Mouse (Mus musculus): Measurements from ENCODE around the gene Cib4. TPM values are rescaled to one million over a fixed set of nuclear protein-coding genes. Genes with fewer than 3 reads are reported as not detected.

Gene Cib4
- polyA plus RNA-seq, 1 experiment from 2014 or later, result not detected

- no peak for ATAC-seq (ENCODE audit: insufficient read depth, low FRiP score, low read depth)
- 73% methylated on average over 8 of the region's 8 CpGs for WGBS
- no peak overlapping the region for H3K4me2 ChIP-seq
Observed at GRCm38 (mm10) chr5:30496821-30497220, 48.8 kb downstream of the Cib4 start.

GRCm38 (mm10) chr5:30495288-30495687 lies 50.3 kb downstream of the Cib4 start:
- 88% methylated on average over 2 of the region's 2 CpGs for WGBS

More at GRCm38 (mm10) chr5:30496821-30497220, 48.8 kb downstream of the Cib4 start:
- Histone ChIP-seq H3K36me3 (no peaks in the 10 kb centered on the region), H3K9me3 (no peaks in the 10 kb centered on the region), H3K27ac (no peak overlapping the region), H3K27me3 (replicated peaks) (no peaks in the 10 kb centered on the region), H3K4me3 (replicated peaks) (no peak overlapping the region), H3K9ac (no peak overlapping the region), H3K4me1 (no peaks in the 10 kb centered on the region; the same call in 1 of the 2 replicates)

GRCm38 (mm10) chr5:30494606-30495005 lies 51.0 kb downstream of the Cib4 start:
- Histone ChIP-seq H3K27ac (peak overlapping the region; percentile 37; the same call in 1 of the 2 replicates), H3K4me3 (replicated peaks) (no peak overlapping the region), H3K9ac (no peak overlapping the region), H3K4me1 (peaks cover 6% of the 10 kb centered on the region; the same call in 1 of the 2 replicates), H3K36me3 (no peaks in the 10 kb centered on the region), H3K9me3 (no peaks in the 10 kb centered on the region), H3K27me3 (replicated peaks) (no peaks in the 10 kb centered on the region), H3K4me2 (no peak overlapping the region)
- 52% methylated on average over 7 of the region's 7 CpGs for WGBS
- ATAC-seq (ENCODE audit: insufficient read depth, low FRiP score, low read depth), result no peak

More at GRCm38 (mm10) chr5:30495288-30495687, 50.3 kb downstream of the Cib4 start:
- peak; percentile 44 for ATAC-seq (ENCODE audit: insufficient read depth, low FRiP score, low read depth)
- H3K36me3 ChIP-seq, result no peaks in the 10 kb centered on the region
- no peak overlapping the region for H3K4me3 ChIP-seq (replicated peaks)
- H3K4me2 ChIP-seq, result no peak overlapping the region
- peak overlapping the region; percentile 37 for H3K27ac ChIP-seq
- H3K4me1 ChIP-seq, result peaks cover 4% of the 10 kb centered on the region; the same call in 1 of the 2 replicates
- H3K9ac ChIP-seq, result no peak overlapping the region
- no peaks in the 10 kb centered on the region for H3K9me3 ChIP-seq
- H3K27me3 ChIP-seq (replicated peaks), result no peaks in the 10 kb centered on the region

- H3K4me2 ChIP-seq, result no peak overlapping the region
- 61% methylated on average over 7 of the region's 7 CpGs for WGBS
- H3K9ac ChIP-seq, result no peak overlapping the region
- H3K4me1 ChIP-seq, result peaks cover 6% of the 10 kb centered on the region; the same call in 1 of the 2 replicates
- no peaks in the 10 kb centered on the region for H3K27me3 ChIP-seq (replicated peaks)
- no peaks in the 10 kb centered on the region for H3K36me3 ChIP-seq
- H3K4me3 ChIP-seq (replicated peaks), result no peak overlapping the region
- H3K9me3 ChIP-seq, result no peaks in the 10 kb centered on the region
- H3K27ac ChIP-seq, result no peak overlapping the region
- no peak for ATAC-seq (ENCODE audit: insufficient read depth, low FRiP score, low read depth)
Observed at GRCm38 (mm10) chr5:30493723-30494122, 51.9 kb downstream of the Cib4 start.

- peaks cover 6% of the 10 kb centered on the region; the same call in 1 of the 2 replicates for H3K4me1 ChIP-seq
- WGBS, result 37% methylated on average over 5 of the region's 5 CpGs
- H3K27me3 ChIP-seq (replicated peaks), result no peaks in the 10 kb centered on the region
- no peaks in the 10 kb centered on the region for H3K36me3 ChIP-seq
- H3K27ac ChIP-seq, result peak overlapping the region; percentile 17; the same call in 1 of the 2 replicates
- ATAC-seq (ENCODE audit: insufficient read depth, low FRiP score, low read depth), result no peak
- no peaks in the 10 kb centered on the region for H3K9me3 ChIP-seq
- H3K4me2 ChIP-seq, result no peak overlapping the region
- H3K9ac ChIP-seq, result no peak overlapping the region
- no peak overlapping the region for H3K4me3 ChIP-seq (replicated peaks)
Observed at GRCm38 (mm10) chr5:30490845-30491244, 54.8 kb downstream of the Cib4 start.

GRCm38 (mm10) chr5:30490215-30490614 lies 55.4 kb downstream of the Cib4 start:
- H3K9me3 ChIP-seq, result no peaks in the 10 kb centered on the region
- no peak overlapping the region for H3K9ac ChIP-seq
- no peak overlapping the region for H3K4me3 ChIP-seq (replicated peaks)
- H3K27ac ChIP-seq, result no peak overlapping the region
- no peak overlapping the region for H3K4me2 ChIP-seq
- ATAC-seq (ENCODE audit: insufficient read depth, low FRiP score, low read depth), result no peak
- peaks cover 7% of the 10 kb centered on the region for H3K4me1 ChIP-seq
- H3K27me3 ChIP-seq (replicated peaks), result no peaks in the 10 kb centered on the region
- no peaks in the 10 kb centered on the region for H3K36me3 ChIP-seq

- Histone ChIP-seq H3K9ac (no peak overlapping the region), H3K4me2 (no peak overlapping the region), H3K27me3 (replicated peaks) (no peaks in the 10 kb centered on the region), H3K36me3 (no peaks in the 10 kb centered on the region), H3K9me3 (no peaks in the 10 kb centered on the region), H3K4me1 (peaks cover 6% of the 10 kb centered on the region; the same call in 1 of the 2 replicates), H3K4me3 (replicated peaks) (no peak overlapping the region), H3K27ac (no peak overlapping the region; the same call in 1 of the 2 replicates)
- ATAC-seq (ENCODE audit: insufficient read depth, low FRiP score, low read depth), result no peak
- 63% methylated on average over 6 of the region's 6 CpGs for WGBS
Observed at GRCm38 (mm10) chr5:30485136-30485535, 60.5 kb downstream of the Cib4 start.

GRCm38 (mm10) chr5:30484591-30484990 lies 61.0 kb downstream of the Cib4 start:
- WGBS, result 70% methylated on average over 5 of the region's 5 CpGs

GRCm38 (mm10) chr5:30483533-30483932 lies 62.1 kb downstream of the Cib4 start:
- peaks cover 6% of the 10 kb centered on the region; the same call in 1 of the 2 replicates for H3K4me1 ChIP-seq
- no peaks in the 10 kb centered on the region for H3K27me3 ChIP-seq (replicated peaks)
- 86% methylated on average over 8 of the region's 8 CpGs for WGBS
- H3K36me3 ChIP-seq, result no peaks in the 10 kb centered on the region
- H3K9ac ChIP-seq, result no peak overlapping the region
- H3K9me3 ChIP-seq, result no peaks in the 10 kb centered on the region
- ATAC-seq (ENCODE audit: insufficient read depth, low FRiP score, low read depth), result no peak
- no peak overlapping the region for H3K27ac ChIP-seq
- H3K4me3 ChIP-seq (replicated peaks), result no peak overlapping the region
- no peak overlapping the region for H3K4me2 ChIP-seq

More at GRCm38 (mm10) chr5:30484591-30484990, 61.0 kb downstream of the Cib4 start:
- Histone ChIP-seq H3K27ac (no peak overlapping the region), H3K27me3 (replicated peaks) (no peaks in the 10 kb centered on the region), H3K4me1 (peaks cover 6% of the 10 kb centered on the region; the same call in 1 of the 2 replicates), H3K9me3 (no peaks in the 10 kb centered on the region), H3K9ac (no peak overlapping the region), H3K36me3 (no peaks in the 10 kb centered on the region), H3K4me3 (replicated peaks) (no peak overlapping the region), H3K4me2 (no peak overlapping the region)
- no peak for ATAC-seq (ENCODE audit: insufficient read depth, low FRiP score, low read depth)

- Histone ChIP-seq H3K9me3 (no peaks in the 10 kb centered on the region), H3K4me3 (replicated peaks) (no peak overlapping the region), H3K36me3 (no peaks in the 10 kb centered on the region), H3K9ac (no peak overlapping the region), H3K4me1 (peaks cover 6% of the 10 kb centered on the region; the same call in 1 of the 2 replicates), H3K27ac (no peak overlapping the region), H3K27me3 (replicated peaks) (no peaks in the 10 kb centered on the region), H3K4me2 (no peak overlapping the region)
- WGBS, result 18% methylated on average over 5 of the region's 5 CpGs
- no peak for ATAC-seq (ENCODE audit: insufficient read depth, low FRiP score, low read depth)
Observed at GRCm38 (mm10) chr5:30482319-30482718, 63.3 kb downstream of the Cib4 start.

GRCm38 (mm10) chr5:30476534-30476933 lies 69.1 kb downstream of the Cib4 start:
- no peak for ATAC-seq (ENCODE audit: insufficient read depth, low FRiP score, low read depth)
- Histone ChIP-seq H3K9me3 (no peaks in the 10 kb centered on the region), H3K27ac (no peak overlapping the region), H3K27me3 (replicated peaks) (no peaks in the 10 kb centered on the region), H3K9ac (no peak overlapping the region), H3K4me3 (replicated peaks) (no peak overlapping the region), H3K4me2 (no peak overlapping the region), H3K36me3 (no peaks in the 10 kb centered on the region), H3K4me1 (no peaks in the 10 kb centered on the region)
- WGBS, result 34% methylated on average over 10 of the region's 10 CpGs

- Histone ChIP-seq H3K36me3 (no peaks in the 10 kb centered on the region), H3K27me3 (replicated peaks) (no peaks in the 10 kb centered on the region), H3K4me2 (no peak overlapping the region), H3K4me1 (no peaks in the 10 kb centered on the region), H3K4me3 (replicated peaks) (no peak overlapping the region), H3K9ac (no peak overlapping the region), H3K9me3 (no peaks in the 10 kb centered on the region), H3K27ac (no peak overlapping the region)
- 48% methylated on average over 5 of the region's 5 CpGs for WGBS
- no peak for ATAC-seq (ENCODE audit: insufficient read depth, low FRiP score, low read depth)
Observed at GRCm38 (mm10) chr5:30472148-30472547, 73.5 kb downstream of the Cib4 start.

GRCm38 (mm10) chr5:30470454-30470853 lies 75.2 kb downstream of the Cib4 start:
- Histone ChIP-seq H3K9me3 (no peaks in the 10 kb centered on the region), H3K27me3 (replicated peaks) (0 out of 2 replicates have a peak, but pooled peaks cover 5% of the 10 kb centered on the region), H3K4me3 (replicated peaks) (no peak overlapping the region), H3K4me1 (peaks cover 9% of the 10 kb centered on the region; the same call in 1 of the 2 replicates), H3K4me2 (no peak overlapping the region), H3K36me3 (no peaks in the 10 kb centered on the region), H3K9ac (no peak overlapping the region), H3K27ac (no peak overlapping the region)
- 53% methylated on average over 6 of the region's 6 CpGs for WGBS
- no peak for ATAC-seq (ENCODE audit: insufficient read depth, low FRiP score, low read depth)
